Mouse (Mus musculus): ENCODE measurements around the gene Egln3. TPM values are rescaled to one million over a fixed set of nuclear protein-coding genes. Genes with fewer than 3 reads are reported as not detected.

Egln3 gene
- polyA plus RNA-seq (2015; fragmentation: Nextera tagmentation; extraction: Ambion mirVana): 3.9 and 4.0 TPM in 2 replicates

DNA sequence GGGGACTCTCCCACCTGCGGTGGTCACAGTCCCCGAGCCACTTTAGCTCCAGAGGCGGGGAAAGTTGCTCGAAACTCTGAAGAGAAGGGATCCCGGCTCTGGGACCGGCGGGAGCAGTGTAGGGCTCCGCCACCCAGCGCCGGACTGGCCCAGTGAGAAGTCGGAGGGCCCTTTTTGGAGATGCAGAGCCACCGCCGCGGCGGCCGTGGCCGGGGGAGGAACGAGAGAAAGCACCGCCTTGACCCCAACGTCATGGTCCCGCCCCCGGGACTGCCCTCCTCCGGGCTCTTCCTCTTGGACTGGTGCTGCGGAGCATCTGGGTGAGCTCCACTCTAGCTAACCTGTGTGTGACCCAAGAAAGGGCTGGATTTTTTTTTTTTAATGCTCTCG lies at the start of gene Egln3:
Gene Egln3 (minus strand): TSS at position 205 of the 390 bp plus-strand sequence.
- Histone ChIP-seq H3K9me3 (no peaks in the 10 kb centered on the region), H3K36me3 (no peaks in the 10 kb centered on the region), H3K4me1 (replicated peaks) (peaks cover 20% of the 10 kb centered on the region), H3K27me3 (peaks cover 41% of the 10 kb centered on the region), H3K4me2 (replicated peaks) (peak within 1 kb of the TSS; percentile 99), H3K4me3 (replicated peaks) (peak within 1 kb of the TSS; percentile 55), H3K9ac (replicated peaks) (peak within 1 kb of the TSS; percentile 68), H3K27ac (0 out of 2 replicates have a peak within 1 kb of the TSS, but pooled peaks have one; percentile 7)
- ATAC-seq: peak; percentile 73
- WGBS: under 1% methylated on average over 25 of the region's 25 CpGs

DNA sequence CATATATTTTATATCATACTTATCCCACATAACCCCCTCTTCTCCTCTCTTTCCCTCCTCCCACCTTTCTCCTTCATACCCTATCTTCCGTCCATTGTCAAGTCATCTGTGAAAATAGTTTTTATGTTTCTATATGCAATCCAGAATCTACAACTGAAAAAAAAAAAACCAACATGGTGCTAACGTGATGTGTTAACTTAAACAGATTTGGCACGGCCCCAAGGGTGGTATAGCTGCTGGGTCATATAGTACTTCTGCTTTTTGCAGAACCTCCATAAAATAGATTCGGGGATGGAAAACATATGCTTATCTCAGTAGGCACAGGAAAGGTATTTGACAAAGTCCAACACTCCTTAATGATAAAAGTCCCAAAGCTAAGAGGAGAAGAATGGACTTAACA lies 49.8 kb upstream of the Egln3 start:
- Histone ChIP-seq H3K27me3 (no peaks in the 10 kb centered on the region), H3K4me2 (replicated peaks) (no peak overlapping the region), H3K9me3 (no peaks in the 10 kb centered on the region), H3K27ac (no peak overlapping the region), H3K36me3 (no peaks in the 10 kb centered on the region), H3K4me3 (replicated peaks) (no peak overlapping the region), H3K4me1 (replicated peaks) (no peaks in the 10 kb centered on the region), H3K9ac (replicated peaks) (no peak overlapping the region)
- ATAC-seq: no peak
- 92% methylated on average over 4 of the region's 4 CpGs for WGBS

DNA sequence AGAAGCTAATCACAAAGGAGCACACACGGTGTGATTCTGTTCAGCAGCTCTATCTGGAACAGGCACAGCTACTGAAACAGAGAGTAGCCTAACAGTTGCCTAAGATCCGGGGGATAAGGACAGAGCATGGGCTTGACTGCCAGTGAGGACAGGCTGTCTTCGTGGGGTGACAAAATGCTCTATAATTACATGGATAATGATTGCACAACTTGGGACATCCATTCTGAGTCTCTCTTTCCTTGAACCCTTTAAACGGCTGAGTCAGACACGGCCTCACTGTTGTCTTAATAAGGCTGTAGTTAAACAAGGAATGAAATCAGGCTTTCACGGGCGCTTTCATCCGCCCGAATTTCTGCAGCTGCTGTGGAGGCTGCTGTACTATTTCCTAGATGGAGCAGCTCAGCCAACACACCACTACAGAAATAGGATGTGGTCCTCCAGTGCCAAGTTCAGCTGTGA lies 48.3 kb upstream of the Egln3 start:
- Histone ChIP-seq H3K4me3 (replicated peaks) (no peak overlapping the region), H3K9me3 (no peaks in the 10 kb centered on the region), H3K27me3 (no peaks in the 10 kb centered on the region), H3K9ac (replicated peaks) (no peak overlapping the region), H3K4me2 (replicated peaks) (no peak overlapping the region), H3K36me3 (no peaks in the 10 kb centered on the region), H3K27ac (no peak overlapping the region), H3K4me1 (replicated peaks) (no peaks in the 10 kb centered on the region)
- ATAC-seq: no peak
- 80% methylated on average over 9 of the region's 9 CpGs for WGBS

DNA sequence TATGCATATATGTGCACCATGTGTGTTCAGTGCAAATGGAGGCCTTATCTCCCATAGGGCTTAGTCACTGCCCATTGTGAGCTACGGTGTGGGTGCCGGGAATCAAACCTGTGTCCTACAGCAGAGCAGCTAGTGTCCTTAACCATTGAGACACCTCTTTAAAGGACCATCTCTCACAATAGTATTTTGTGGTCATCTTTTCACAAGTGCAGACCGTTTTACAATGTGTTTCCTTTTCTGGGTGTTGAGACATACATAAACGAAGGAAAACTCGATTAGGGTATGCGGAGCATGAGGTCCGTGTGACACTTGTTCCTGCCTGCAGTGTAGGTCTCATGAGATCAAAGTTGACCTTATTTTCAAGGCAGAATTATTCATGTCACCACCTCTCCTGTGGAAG lies 44.2 kb upstream of the Egln3 start:
- Histone ChIP-seq H3K9me3 (no peaks in the 10 kb centered on the region), H3K4me1 (replicated peaks) (no peaks in the 10 kb centered on the region), H3K9ac (replicated peaks) (no peak overlapping the region), H3K4me3 (replicated peaks) (no peak overlapping the region), H3K4me2 (replicated peaks) (no peak overlapping the region), H3K27me3 (no peaks in the 10 kb centered on the region), H3K36me3 (no peaks in the 10 kb centered on the region), H3K27ac (no peak overlapping the region)
- no peak for ATAC-seq
- WGBS: 89% methylated on average over 7 of the region's 7 CpGs

DNA sequence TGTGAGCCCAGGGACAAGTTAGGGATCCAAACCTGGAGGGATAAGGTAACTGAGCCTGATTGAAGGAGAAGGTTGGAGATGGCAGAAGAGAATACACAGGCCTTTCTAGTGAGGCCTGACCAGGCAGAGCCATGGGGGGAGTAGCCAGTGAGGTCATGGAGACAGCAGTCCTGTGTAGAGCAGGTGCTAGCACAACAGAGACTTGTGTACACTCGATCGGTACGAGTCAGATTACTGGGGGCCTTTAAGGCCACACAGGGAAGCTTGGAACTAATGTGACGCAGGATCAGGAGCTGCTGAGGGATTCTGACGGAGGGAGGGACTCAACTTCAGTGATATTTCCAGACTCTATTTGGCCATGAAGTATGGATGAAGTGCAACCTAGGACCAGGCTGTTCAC lies 39.5 kb upstream of the Egln3 start:
- WGBS: 88% methylated on average over 5 of the region's 5 CpGs
- no peak for ATAC-seq
- Histone ChIP-seq H3K9ac (replicated peaks) (no peak overlapping the region), H3K4me3 (replicated peaks) (no peak overlapping the region), H3K4me1 (replicated peaks) (no peaks in the 10 kb centered on the region), H3K36me3 (no peaks in the 10 kb centered on the region), H3K27me3 (no peaks in the 10 kb centered on the region), H3K4me2 (replicated peaks) (no peak overlapping the region), H3K27ac (no peak overlapping the region), H3K9me3 (no peaks in the 10 kb centered on the region)

DNA sequence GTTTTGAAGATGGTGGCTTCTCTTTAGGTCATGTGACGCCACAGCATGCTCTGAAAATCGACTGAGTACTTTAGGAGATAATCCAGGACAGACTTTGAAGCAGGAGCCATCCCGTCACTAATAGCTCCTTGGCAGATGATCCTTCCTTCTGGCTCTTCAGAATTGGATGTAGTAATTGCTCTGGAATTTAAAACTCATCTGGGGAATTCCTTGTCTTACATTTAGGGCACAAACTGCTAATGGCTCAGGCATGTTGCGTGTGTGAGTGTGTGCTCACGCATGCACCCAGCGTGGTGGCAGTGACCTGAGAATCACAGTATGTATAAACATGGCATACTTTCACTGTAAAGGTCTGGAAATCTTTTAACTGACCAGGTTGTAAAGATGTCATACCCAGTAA lies 38.3 kb upstream of the Egln3 start:
- WGBS: 87% methylated on average over 6 of the region's 6 CpGs
- Histone ChIP-seq H3K9ac (replicated peaks) (no peak overlapping the region), H3K27me3 (no peaks in the 10 kb centered on the region), H3K4me3 (replicated peaks) (no peak overlapping the region), H3K4me2 (replicated peaks) (no peak overlapping the region), H3K36me3 (no peaks in the 10 kb centered on the region), H3K4me1 (replicated peaks) (no peaks in the 10 kb centered on the region), H3K27ac (no peak overlapping the region), H3K9me3 (no peaks in the 10 kb centered on the region)
- ATAC-seq: no peak

DNA sequence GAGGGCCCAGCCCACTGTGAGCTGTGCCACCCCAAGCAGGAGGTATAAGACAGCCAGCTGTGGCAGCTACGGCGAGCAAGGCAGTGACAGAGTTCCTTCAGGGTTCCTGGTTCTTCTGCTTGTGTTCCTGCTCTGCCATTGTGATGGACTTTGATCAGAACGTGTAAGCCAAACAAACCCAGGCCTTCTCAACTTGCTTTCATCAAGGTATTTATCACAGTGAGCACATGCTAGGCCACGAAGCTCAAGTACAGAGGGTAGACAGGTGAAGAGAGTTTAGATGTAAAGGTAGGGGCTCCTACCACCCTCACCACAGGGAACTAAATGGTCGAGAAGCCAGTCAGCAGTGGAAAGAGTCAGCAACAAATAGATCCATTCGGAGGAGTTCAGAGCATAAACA lies 30.1 kb upstream of the Egln3 start:
- WGBS: 88% methylated on average over 6 of the region's 6 CpGs

DNA sequence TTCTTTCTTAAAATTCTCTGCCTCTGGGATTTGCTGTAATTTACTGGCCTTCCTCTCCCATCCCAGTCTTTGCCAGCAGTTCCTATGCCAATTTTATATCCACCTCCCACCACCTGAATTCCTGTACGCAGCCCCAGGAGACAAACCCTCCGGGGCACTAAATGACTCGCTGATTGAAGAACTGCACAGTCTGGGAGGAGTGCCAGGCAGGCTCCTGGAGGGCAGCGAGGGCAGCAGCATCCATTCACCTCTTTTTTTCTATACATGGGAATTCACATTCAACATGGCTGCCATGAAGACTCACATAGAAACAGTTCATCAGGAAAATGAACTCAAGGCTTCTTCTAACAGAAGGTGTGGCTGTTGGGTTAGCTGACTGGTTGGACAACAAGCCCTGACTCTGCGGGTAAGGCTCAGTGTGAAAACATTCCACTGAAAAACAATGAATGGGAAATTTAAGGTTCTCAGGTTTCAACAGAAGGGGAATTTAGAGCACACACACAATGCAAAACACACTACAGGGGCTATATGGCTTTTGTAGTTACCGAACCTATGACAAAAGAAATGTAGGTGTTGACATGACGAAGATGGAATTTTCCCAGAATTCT lies 29.4 kb upstream of the Egln3 start:
- 48% methylated on average over 7 of the region's 7 CpGs for WGBS
- ATAC-seq: no peak

More for the DNA sequence above, 30.1 kb upstream of the Egln3 start:
- Histone ChIP-seq H3K4me2 (replicated peaks) (no peak overlapping the region), H3K27ac (no peak overlapping the region), H3K9me3 (peaks cover 3% of the 10 kb centered on the region; the same call in 1 of the 2 replicates), H3K9ac (replicated peaks) (no peak overlapping the region), H3K27me3 (no peaks in the 10 kb centered on the region), H3K4me3 (replicated peaks) (no peak overlapping the region), H3K4me1 (replicated peaks) (0 out of 2 replicates have a peak, but pooled peaks cover 2% of the 10 kb centered on the region), H3K36me3 (no peaks in the 10 kb centered on the region)
- no peak for ATAC-seq

DNA sequence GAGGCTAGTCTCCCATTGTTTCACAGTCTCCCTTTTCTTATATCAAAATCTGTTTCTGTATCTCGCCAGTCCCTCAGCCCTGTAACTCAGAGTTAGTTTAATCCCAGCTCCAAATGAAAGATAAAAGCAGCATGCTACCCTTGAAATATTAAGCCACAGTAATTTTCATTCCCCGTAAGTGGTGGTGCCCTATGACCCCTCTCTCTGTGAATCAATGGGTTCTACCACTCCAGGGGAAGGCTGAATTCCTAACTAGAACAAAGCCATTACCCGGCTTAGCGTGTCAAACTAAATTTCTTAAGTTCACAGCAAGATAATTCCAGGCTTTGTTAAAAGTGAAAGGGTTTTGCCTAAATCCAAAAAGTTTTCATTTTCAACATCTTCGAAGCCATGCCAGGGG lies 28.8 kb upstream of the Egln3 start:
- no peak overlapping the region for H3K27ac ChIP-seq
- ATAC-seq: no peak
- 0 out of 2 replicates have a peak, but pooled peaks cover 2% of the 10 kb centered on the region for H3K4me1 ChIP-seq (replicated peaks)
- no peak overlapping the region for H3K4me2 ChIP-seq (replicated peaks)
- H3K4me3 ChIP-seq (replicated peaks): no peak overlapping the region
- WGBS: 18% methylated on average over 5 of the region's 5 CpGs
- H3K36me3 ChIP-seq: no peaks in the 10 kb centered on the region
- no peak overlapping the region for H3K9ac ChIP-seq (replicated peaks)
- no peaks in the 10 kb centered on the region for H3K27me3 ChIP-seq
- H3K9me3 ChIP-seq: peaks cover 3% of the 10 kb centered on the region; the same call in 1 of the 2 replicates

More for the DNA sequence above, 29.4 kb upstream of the Egln3 start:
- peaks cover 3% of the 10 kb centered on the region; the same call in 1 of the 2 replicates for H3K9me3 ChIP-seq
- no peak overlapping the region for H3K4me3 ChIP-seq (replicated peaks)
- no peak overlapping the region for H3K27ac ChIP-seq
- no peaks in the 10 kb centered on the region for H3K36me3 ChIP-seq
- H3K4me1 ChIP-seq (replicated peaks): 0 out of 2 replicates have a peak, but pooled peaks cover 2% of the 10 kb centered on the region
- no peaks in the 10 kb centered on the region for H3K27me3 ChIP-seq
- H3K9ac ChIP-seq (replicated peaks): no peak overlapping the region
- no peak overlapping the region for H3K4me2 ChIP-seq (replicated peaks)

DNA sequence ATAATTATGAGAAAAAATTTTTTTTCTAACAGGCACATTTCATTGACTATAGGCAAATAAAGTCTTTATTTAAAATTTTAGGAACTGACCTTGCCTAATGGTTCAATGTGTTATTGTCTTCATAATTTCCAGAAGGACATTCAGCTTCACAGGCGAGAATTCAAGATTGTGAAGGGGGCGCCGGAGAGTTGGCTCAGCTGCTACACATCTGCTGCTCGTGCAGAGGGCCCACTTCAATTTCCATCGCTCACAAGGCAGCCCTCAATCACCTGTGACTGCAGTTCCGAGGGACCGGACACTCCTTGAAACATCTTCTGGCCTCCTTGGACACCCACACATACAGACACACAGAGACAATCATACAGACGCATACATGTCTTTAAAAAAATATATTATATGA lies 23.9 kb upstream of the Egln3 start:
- no peak overlapping the region for H3K4me3 ChIP-seq (replicated peaks)
- no peak overlapping the region for H3K4me2 ChIP-seq (replicated peaks)
- no peaks in the 10 kb centered on the region for H3K9me3 ChIP-seq
- no peak overlapping the region for H3K9ac ChIP-seq (replicated peaks)
- WGBS: 69% methylated on average over 8 of the region's 8 CpGs
- no peaks in the 10 kb centered on the region for H3K36me3 ChIP-seq
- no peak overlapping the region for H3K27ac ChIP-seq
- no peak for ATAC-seq
- H3K4me1 ChIP-seq (replicated peaks): 0 out of 2 replicates have a peak, but pooled peaks cover 2% of the 10 kb centered on the region
- H3K27me3 ChIP-seq: no peaks in the 10 kb centered on the region

DNA sequence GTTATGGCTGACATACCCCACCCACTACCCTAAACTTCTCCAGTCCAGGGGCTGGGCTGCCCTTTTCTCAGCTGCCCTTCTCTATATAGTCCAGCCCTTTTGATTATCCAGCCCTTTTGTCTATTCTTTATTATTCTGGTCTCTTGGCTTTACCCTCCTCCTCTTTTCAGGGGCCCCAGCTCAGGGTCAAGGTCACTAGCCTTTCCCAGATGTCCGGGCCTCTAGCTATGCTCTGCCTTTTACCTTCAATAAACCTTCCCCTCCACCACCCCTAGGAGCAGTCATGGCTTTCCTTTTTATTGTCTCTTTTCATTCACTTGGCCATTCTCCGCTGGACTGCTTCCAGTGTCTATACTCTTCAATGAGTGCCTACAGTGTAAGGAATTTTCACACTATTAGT lies 22.7 kb upstream of the Egln3 start:
- Histone ChIP-seq H3K4me3 (replicated peaks) (no peak overlapping the region), H3K36me3 (no peaks in the 10 kb centered on the region), H3K27ac (no peak overlapping the region), H3K4me1 (replicated peaks) (no peaks in the 10 kb centered on the region), H3K27me3 (no peaks in the 10 kb centered on the region), H3K9me3 (no peaks in the 10 kb centered on the region), H3K4me2 (replicated peaks) (no peak overlapping the region), H3K9ac (replicated peaks) (no peak overlapping the region)
- no peak for ATAC-seq
- WGBS: 27% methylated on average over 2 of the region's 2 CpGs

DNA sequence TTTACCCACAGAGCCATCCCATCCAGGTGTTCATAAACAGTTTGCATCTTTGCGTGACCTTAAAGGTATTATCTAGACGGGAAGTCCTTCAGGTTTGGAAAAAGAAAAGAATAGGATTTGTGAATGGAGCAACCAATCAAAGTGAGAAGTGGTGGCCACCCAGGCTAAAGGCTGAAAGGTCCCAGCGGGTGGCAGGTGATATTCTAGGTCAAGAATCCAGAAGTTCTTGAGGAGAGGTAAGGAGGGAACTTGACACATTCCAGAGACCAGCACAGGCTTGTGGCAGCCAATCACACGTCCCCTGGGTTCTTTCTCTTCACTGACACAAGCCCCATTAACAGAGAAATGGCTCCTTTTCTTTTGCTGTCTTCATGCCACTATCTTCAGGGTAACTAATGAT lies 21.9 kb upstream of the Egln3 start:
- no peak overlapping the region for H3K27ac ChIP-seq
- no peak overlapping the region for H3K9ac ChIP-seq (replicated peaks)
- no peak for ATAC-seq
- H3K4me1 ChIP-seq (replicated peaks): no peaks in the 10 kb centered on the region
- WGBS: 79% methylated on average over 4 of the region's 4 CpGs
- no peak overlapping the region for H3K4me2 ChIP-seq (replicated peaks)
- H3K27me3 ChIP-seq: no peaks in the 10 kb centered on the region
- H3K36me3 ChIP-seq: no peaks in the 10 kb centered on the region
- no peak overlapping the region for H3K4me3 ChIP-seq (replicated peaks)
- H3K9me3 ChIP-seq: no peaks in the 10 kb centered on the region

DNA sequence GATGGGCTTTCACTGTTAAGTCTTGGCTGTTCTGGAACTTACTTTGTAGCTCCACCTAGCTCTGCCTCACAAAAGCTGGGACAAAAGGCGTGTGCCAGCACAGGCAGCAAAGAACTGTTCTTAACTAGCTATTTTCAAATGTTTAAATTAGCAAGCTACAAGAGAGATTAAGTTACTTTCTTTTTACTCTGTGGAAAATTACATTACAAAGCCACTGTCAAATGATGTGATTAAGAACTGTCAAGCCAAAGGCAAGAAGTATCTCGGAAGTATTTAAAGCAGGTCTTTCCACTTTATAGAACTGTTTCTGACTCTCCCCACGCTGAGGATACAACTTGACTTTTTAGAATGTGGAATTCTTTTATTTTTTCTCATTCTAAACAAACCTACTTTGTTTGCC lies 21.4 kb upstream of the Egln3 start:
- Histone ChIP-seq H3K27me3 (no peaks in the 10 kb centered on the region), H3K4me1 (replicated peaks) (no peaks in the 10 kb centered on the region), H3K9ac (replicated peaks) (no peak overlapping the region), H3K36me3 (no peaks in the 10 kb centered on the region), H3K27ac (no peak overlapping the region), H3K4me3 (replicated peaks) (no peak overlapping the region), H3K9me3 (no peaks in the 10 kb centered on the region), H3K4me2 (replicated peaks) (no peak overlapping the region)
- WGBS: 74% methylated on average over 3 of the region's 3 CpGs
- ATAC-seq: no peak
